Mouse (Mus musculus) CH12.LX (cell line): ENCODE measurements at regions not wholly inside any gene's neighbourhood (a gene's known extent, or its start where the extent isn't known, plus 50 kb on each side); places are given as distances from the start of the nearest gene placed in this dataset.

Experiments used
- CTCF ChIP-seq, 2 experiments: IDR thresholded peaks in 1 of 2; conservative IDR thresholded peaks in 1 of 2; 2 replicates each; pipeline ENCODE4 v1.5.1; 2011 to 2012; ENCODE audit warnings: low read depth in 2 of 2, low read length in 2 of 2, improper control_type of control experiment in 1 of 2, inconsistent platforms in 1 of 2, mild to moderate bottlenecking in 1 of 2, moderate library complexity in 1 of 2
- E2F4 ChIP-seq: IDR thresholded peaks from 2 replicates; pipeline ENCODE4 v1.6.1; 2011; ENCODE audit warnings: low read depth, low read length, improper control_type of control experiment; ENCODE audit not compliant: insufficient replicate concordance
- ETS1 ChIP-seq: conservative IDR thresholded peaks from 2 replicates; pipeline ENCODE4 v1.6.1; 2012; ENCODE audit warnings: low read depth, mild to moderate bottlenecking, inconsistent platforms, low read length, improper control_type of control experiment, moderate library complexity
- NRF1 ChIP-seq: IDR thresholded peaks from 2 replicates; pipeline ENCODE4 v1.6.1; 2014; ENCODE audit warnings: low read depth, mild to moderate bottlenecking, inconsistent platforms, low read length, improper control_type of control experiment, moderate library complexity
- PAX5 ChIP-seq: IDR thresholded peaks from 2 replicates; pipeline ENCODE4 v1.6.1; 2012; ENCODE audit warnings: low read length, inconsistent platforms, mixed read lengths
- POLR2A ChIP-seq: IDR thresholded peaks from 2 replicates; pipeline ENCODE4 v1.6.1; 2011; ENCODE audit warnings: low read depth, mild to moderate bottlenecking, improper control_type of control experiment, low read length
- SIN3A ChIP-seq: IDR thresholded peaks from 2 replicates; pipeline ENCODE4 v1.6.1; 2012; ENCODE audit warnings: low read length, improper control_type of control experiment, inconsistent platforms
- SMC3 ChIP-seq: IDR thresholded peaks from 2 replicates; pipeline ENCODE4 v1.6.1; 2011; ENCODE audit warnings: low read depth, low read length, improper control_type of control experiment
- TBP ChIP-seq: conservative IDR thresholded peaks from 2 replicates; pipeline ENCODE4 v1.6.1; 2011; ENCODE audit warnings: low read depth, low read length, improper control_type of control experiment
- TCF12 ChIP-seq: IDR thresholded peaks from 2 replicates; pipeline ENCODE4 v1.6.1; 2014; ENCODE audit warnings: low read depth, mild to moderate bottlenecking, inconsistent platforms, low read length, improper control_type of control experiment
- USF2 ChIP-seq: conservative IDR thresholded peaks from 2 replicates; pipeline ENCODE4 v1.6.1; 2011; ENCODE audit warnings: low read depth, low read length, improper control_type of control experiment
- ZNF384 ChIP-seq: IDR thresholded peaks from 2 replicates; pipeline ENCODE4 v1.6.1; 2012; ENCODE audit warnings: low read depth, low read length, improper control_type of control experiment, inconsistent platforms

GRCm38 (mm10) chr1:166871258-166871657 is 130.0 kb upstream of the Fam78b start:
- TF ChIP-seq SMC3 = no peak
- TF ChIP-seq SIN3A = no peak
- no peak for TF ChIP-seq CTCF (conservative IDR thresholded peaks at IDR 0.05 in 1 of 2, IDR thresholded peaks at IDR 0.05 in 1 of 2; ENCODE audit: low read depth in 2 of 2, low read length in 2 of 2)
- TF ChIP-seq POLR2A = no peak
- TF ChIP-seq ZNF384 = no peak
- no peak for TF ChIP-seq NRF1
- TF ChIP-seq USF2 = no peak
- no peak for TF ChIP-seq E2F4
- no peak for TF ChIP-seq ETS1
- TF ChIP-seq TBP = no peak
- TF ChIP-seq TCF12 = no peak
- no peak for TF ChIP-seq PAX5
